Mouse (Mus musculus) brain, adult 2 months (tissue): ENCODE data around the gene Olfml3.

Source experiments
- DNase-seq: peaks from one replicate; pipeline ENCODE4 v3.0.0; 2011; ENCODE audit warnings: low read depth, low spot score

Olfml3 gene

DNA sequence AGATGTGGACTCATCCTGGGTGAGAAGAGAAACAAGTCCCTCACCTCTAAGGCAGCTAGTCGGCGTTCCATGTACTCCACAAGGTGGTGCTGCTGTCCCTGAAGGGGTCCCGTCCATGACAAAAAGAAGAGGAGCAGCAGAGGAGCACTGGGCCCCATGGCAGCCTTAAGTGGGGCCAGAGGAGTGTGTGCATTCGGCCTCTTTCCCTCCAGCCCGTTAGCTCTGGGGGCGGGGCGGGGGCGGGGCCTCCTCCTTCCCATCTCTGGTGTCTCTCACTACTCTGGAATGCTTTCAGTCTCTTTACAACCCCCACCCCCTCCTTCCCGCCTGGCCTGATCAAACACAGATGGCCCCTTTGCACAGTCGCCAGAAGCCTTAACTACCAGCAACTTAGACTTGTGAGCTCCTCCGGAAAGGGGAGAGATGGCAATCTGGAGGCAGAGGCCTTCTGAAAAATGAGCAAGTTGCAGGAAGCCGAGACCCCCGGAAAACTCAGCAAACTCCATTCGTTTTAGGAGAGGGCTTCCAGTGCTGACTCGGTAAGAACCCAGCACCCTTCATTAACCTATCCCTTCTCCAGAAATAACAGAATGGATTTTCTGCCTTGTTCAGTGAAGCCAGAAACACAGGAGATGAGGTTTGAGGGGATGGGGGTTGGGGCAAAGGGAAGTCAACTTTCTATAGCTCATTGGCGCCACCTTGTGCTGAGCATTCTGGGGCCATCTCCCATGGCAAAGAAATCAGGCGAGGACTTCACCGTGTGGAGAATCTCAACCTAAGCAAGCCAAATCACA is at the start of gene Olfml3:
TSS of gene Olfml3 (minus strand) at position 224 of the 794 bp plus-strand sequence.
- peak; percentile 93 for DNase-seq

DNA sequence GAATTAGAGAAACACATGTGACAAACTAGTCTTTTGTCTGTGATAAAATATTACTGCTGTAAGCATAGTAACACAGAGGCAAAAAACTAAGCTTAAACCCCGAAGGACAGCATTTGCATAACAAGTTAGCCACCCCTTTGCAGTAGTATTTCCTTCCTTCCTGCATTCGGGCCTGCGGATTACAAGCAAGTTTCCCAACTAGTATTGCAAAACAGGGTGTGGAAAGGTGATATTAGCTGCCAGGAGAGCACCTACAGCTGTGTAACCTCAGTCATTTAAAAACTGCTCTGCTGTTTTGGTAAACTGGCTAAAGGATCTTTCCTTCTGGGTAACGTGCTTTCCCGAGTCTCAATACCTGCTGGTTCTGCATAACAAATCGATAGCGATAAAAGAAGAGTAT is 49.4 kb upstream of the Olfml3 start:
- no peak for DNase-seq

DNA sequence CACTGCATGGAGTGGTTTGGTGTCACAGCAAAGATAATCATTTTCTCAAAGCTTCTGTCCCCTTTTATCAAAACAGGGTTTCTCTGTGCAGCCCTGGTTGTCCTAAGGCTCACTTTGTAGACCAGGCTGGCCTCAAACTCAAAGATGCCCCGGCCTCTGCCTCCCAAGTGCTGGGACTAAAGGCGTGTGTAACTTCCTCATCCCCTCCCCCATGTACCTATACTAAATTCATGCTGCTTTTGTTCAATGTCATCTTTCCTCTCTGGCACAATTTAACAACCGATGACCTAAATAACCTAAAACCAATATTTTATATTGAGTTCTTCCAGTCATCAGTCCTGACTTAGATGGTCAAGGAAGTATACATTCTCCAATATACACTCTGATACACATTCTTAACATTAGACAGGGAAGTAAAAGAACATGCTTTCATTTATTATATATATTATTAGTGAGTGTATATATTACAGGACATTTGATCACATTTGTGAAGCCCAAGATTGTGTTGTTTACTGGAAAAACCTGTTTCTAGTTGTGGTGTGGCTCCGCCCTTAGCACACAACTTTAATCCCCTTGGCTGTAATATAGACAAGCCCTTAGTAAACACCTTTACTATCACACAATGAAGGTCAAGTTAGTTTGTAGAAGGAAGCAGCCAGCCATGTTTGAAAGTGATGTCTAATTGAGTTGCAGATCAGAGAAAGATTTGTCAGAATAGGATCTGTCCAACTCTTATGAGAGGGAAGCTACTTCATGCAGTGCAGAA is 45.2 kb upstream of the Olfml3 start:
- DNase-seq = no peak

DNA sequence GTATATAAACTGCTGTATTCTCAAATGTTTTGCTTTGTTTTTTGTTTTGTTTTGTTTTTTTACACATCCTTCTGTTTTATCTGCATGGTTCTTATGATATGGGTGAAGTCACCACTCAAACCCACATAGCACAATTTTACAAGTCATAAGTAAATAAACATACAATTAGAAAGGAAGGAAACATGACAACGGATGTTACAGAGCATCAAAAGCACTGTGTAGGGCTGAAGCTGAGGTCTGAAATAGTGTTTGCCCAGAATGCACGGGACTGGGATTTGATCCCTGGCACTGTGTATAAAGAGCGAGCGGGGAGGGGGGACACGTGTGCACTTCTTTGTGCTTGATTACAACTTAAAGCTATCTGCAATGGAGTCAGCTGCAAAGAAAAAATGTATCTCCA is 43.0 kb upstream of the Olfml3 start:
- no peak for DNase-seq

DNA sequence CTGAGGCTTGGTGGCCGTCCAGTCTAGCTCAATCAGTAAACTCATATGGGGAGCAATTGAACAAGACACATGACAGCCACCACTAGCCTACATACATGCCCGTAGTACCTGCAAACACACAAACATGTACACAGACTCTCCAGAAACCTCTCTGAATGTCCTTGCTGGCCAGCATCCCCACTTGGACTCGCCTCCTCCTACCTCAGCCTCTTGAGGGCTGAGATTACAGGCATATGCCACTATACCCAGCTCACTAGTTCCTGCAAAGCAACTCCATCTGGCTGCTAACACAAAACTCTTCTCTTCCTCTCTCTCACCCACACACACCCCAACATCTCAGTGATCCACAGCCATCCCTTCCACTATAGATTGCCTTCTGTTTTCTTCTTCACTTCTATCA is 42.5 kb upstream of the Olfml3 start:
- peak; percentile 85 for DNase-seq

DNA sequence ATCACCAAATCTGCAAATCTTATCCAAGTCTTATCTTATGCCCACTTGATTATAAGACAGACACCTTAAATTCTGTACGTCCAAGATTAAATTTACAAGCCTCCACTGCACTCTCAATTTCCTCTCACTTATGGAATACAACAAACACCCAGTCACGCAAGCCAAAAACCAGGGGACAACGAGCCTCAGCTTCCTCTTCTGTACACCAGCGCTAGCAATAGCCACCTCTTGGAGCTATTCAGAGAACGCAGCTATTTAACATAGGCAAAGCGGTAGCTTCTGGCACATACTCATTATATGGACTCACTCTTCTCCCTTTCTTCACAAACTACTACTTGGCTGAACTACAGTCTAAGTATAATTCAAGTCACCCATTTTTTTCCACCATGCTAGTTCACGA is 41.4 kb upstream of the Olfml3 start:
- no peak for DNase-seq

DNA sequence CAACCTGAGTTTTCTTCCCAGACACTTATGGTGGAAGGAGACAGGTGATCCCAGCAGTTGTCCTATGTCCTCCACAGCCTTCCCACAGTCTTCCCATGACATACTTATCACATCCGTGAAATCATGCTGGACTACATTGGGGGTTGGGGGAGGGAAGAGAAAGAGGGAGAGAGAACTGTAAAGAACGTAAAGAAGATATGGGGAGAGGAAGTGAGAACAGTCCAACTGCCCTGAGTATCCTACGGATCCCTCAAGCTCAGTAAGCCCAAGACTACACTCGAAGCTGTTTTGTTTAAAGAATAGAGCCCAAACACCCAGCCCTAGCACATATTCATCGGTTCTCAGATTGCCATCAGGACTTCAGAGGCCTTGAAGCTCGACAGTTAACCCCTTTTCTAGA is 40.9 kb upstream of the Olfml3 start:
- DNase-seq = no peak

DNA sequence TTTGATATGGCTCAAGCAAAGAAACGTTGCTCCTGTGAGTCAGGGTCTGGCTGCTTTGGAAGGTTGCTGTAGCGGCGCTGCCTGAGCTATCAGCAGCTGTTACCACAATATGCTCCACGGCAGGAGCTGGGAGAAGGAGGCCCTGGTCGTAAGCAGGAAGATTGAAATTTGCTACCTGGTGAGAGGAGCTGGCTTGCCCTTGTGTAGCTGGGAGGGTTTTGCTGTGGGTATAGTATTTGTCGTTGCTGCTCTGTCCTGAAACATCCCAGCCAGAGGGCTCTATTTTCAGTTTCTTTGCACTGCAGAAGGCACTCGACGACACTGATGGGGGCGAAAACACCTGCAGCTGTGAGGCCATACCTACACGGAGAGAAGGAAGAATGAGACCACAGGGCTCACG is 40.1 kb upstream of the Olfml3 start:
- DNase-seq = peak; percentile 95

DNA sequence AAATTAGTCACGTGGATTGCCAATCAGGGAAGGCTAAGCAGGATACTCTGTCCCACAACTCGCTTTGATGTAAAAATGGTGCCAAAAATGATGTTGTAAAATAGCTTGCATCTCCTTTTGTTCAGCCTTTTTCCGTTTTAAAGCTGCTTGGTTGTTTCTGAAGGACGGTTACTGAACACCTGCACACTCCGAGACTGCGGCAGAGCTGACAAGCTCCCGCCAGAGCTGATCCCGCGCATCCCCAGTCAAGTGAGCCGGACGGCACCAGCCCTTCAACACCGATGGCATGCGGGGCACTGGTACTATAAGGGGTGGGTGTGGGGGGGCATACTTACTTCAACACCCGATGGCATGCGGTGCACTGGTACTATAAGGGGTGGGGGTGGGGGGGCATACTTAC is 36.2 kb upstream of the Olfml3 start:
- DNase-seq = no peak

DNA sequence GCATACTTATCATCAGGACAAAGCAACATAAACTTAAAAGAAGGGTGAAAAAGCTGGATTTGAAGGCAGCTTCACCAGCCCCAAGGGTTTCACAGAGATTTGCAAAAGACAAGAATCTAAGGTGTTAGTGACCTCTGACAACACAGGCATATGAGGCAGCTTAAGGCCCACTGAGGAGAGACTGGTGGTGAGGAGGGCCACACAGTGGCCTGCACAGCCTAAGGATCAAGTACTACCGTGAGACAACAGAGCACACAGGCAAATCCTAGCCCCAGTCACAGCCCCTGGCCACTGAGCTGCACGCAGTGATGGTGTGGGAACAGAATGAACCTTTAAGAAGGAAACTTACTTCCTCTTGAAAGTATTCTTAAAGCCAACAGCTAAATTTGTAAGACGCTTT is 35.7 kb upstream of the Olfml3 start:
- no peak for DNase-seq

DNA sequence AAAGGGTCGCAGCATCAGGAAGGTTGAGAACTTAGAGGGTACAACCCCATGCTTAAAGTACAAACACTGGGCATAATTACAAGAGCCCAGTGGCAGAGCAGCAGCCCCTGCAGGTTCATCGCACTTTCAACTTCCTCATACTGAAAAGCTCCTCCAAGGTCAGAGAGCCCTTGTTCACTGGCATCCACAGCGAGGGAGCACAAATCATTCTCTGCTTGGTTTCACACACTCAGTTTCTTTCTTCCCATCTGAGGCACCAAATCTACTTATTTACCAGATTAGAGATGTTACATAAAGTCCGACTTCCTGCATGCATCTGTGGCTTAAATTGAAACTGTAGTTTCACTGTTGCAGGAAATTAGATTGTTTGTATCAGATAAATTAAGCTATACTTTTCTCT is 35.0 kb upstream of the Olfml3 start:
- peak; percentile 31 for DNase-seq

DNA sequence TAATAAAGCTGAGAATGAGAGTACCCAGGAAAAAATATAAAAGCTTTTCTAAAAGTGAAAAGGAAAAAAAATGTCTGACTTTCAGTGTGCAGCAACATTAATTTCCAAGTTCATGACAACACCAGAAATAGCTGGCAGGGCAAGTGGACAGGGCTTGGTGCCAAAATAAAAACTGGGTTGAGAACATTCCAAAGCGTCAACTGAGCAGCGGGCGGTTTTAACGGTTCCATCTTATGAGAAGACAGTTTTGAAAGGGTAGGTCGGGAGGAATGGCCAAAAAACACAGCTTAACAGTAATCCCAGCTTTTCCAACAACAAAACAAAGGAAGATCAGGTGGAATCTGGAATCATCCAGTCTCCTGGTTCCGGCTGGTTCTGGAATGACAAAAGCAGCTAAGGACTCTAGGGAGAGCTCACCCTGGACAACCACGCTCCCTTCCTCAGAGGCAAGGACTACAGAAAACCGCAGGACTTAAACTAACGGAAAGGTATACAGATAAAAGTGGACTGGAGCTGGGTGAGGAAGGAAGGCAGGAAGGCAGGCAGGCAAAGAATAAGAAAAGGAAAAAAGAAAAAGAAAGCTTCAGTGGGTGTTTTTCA is 33.8 kb upstream of the Olfml3 start:
- DNase-seq = peak; percentile 90

DNA sequence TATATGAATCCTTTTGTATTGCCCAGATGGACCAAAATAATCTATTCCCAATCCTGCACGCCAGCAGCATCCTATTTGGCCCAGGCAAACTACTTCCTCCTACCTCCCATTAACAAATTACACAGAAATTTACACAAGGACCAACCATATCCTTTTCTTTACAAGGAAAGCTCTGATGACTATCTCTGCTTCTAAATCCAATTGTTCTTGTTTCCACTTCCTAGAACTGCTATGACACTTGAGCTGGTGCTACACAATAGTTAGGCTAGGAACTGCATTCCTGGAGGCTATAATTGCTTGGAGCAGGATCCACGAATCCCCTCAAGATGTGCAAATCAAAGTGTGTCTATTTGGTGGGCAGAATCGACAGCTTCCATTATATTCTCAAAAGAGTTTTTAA is 29.0 kb upstream of the Olfml3 start:
- DNase-seq = no peak

DNA sequence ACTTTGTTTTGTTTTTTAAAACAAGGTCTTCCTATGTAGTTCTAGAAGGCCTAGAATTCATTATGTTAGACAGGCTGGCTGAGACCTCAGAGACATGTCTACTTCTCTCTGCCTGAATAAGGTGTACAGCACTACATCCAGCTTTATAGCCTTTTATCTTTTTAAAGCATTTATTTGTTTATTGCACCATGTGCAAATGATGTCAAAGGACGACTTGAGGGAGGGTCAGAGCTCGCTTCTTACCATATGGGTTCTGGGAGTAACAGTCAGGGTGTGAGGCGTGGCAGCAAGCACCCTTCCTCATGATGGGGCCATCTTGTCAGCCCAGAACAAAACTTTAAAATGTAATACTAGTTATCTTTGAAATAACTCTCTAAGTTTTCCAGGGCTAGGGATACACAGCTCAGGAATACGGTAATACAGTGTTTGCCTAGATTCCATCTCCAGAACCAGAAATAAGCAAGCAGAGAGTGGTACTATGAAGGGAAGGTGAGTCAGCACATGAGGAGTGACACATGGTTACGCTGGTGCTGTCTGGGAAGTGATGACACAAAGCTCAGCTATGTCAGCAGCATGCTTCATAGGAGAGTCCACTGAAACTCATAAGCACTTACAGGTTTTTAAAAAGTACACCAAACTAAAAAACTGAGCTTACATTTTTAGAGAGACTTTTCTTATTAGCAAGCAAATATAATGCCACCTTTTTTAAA is 21.6 kb upstream of the Olfml3 start:
- no peak for DNase-seq

DNA sequence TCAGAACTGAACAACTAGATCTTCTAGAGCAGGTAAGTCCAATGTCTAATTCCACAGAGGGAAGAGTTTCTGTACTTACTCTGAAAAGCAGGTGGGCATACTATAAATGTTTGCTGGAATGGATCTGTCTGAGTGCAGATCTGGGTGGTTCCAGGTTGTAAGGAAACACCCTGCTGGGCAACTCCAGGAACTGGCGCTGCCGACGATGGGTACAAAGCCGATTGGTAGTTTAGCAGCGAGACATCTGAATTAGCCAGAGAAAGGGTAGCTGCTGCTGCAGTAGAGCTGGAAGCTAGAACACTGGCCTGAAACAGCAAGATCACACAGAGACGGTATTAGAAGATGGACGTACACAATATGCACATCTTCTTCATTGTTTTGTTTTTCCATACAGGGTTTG is 20.7 kb upstream of the Olfml3 start:
- DNase-seq = no peak

DNA sequence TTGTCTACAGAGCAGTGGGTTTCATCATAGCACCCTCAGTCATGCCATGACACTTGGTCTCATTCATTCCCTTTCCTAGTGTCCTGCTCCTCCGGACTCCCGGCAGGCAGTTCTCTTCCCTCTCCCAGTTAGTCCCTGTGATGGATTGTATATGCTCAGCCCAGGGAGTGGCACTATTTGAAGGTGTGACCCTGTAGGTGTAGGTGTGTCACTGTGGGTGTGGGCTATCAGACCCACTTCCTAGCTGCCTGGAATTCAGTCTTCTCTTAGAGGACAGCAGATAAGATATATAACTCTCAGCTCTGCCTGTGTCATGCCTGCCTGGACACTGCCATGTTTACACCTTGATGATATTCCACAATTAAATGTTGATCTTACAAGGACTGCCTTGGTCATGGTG is 19.1 kb upstream of the Olfml3 start:
- no peak for DNase-seq

DNA sequence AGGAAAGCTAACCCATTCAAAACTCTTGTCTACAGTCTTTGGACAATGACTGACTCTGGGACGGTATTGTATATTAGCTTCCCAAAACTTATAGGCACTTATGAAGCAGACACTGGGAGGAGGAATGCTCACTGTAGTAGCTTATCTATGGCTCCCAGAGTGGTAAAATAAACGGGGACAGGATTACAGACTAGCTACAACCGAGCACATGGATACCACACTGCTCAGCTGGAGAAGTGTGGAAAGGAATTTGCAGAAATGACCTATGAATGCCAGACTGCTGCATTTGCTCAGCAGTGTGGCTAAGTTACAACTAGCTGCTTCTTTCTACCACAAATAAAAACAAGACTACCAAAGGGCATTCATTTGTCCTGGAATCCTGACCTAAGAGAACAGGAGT is 17.6 kb upstream of the Olfml3 start:
- no peak for DNase-seq

DNA sequence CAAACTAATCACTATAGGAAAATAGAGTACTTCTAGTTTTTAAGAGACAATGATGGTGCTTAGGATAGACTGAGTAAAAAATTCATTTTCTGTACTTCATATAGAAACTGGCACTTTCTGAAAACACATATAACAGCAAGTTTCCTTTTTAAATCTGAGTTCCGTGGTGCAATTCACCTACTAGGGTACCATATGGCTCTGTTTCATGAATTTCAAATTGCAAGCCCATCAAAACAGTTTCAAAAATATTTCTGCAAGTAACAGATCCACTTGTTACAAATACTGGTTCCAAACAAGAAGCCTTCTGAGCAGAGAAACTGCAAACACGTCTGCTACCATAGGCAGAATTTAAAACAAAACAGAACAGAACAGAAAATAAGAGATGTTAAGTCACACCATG is 13.8 kb upstream of the Olfml3 start:
- DNase-seq = peak; percentile 43

DNA sequence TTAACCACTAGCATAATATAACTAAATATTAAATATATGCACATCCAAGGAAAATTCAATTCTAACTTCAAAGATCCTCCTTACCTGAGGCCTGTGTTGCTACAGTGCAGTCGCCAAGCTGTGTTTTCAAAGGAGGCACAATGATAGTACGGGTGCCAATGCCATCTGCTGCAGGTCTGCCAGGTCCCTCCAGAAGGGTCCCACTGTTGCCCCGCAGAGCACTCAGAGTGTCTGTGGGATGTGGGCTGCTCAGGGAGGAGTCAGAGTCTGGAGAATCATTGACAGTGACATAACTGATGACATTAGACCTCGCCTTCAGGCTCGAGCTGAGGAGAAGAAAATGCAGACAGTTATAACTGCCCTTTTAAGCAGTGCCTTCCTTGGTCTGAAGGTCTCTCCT is 8.9 kb upstream of the Olfml3 start:
- no peak for DNase-seq

DNA sequence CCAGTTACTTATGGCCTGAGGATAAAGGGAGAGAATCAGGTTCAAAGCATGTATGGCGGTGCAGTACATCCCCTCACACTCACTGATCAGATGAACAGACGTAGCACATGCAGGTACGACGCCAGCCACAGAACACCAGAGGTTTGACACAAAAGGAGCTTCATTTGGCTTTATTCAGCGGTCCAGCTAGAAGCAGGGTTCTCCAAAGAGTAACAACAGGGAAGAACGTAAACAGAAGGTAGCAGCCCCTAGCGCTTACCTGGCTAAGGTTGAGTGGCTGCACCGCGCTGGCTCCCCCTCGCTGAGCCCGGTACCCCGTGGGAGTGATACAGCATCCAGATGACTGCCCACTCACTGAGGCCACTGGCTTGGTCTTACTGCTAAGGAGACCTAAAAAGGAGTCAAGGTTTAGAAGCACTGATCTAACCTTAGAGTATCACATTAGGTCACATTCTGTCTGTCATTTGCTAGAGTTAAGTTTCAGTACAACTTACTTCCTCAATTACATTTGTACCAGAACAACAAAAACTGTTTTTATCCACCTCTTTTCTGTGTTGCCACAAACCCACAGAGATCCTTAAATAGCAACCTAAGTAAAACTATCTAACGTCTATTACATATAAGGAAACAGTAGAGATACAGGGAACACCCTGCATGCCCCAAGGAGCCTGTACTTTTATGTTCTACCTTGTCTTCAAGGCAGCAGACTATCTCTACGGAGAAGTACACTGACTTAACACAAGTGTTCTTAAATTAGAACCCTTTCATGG is 7.4 kb upstream of the Olfml3 start:
- DNase-seq = no peak

DNA sequence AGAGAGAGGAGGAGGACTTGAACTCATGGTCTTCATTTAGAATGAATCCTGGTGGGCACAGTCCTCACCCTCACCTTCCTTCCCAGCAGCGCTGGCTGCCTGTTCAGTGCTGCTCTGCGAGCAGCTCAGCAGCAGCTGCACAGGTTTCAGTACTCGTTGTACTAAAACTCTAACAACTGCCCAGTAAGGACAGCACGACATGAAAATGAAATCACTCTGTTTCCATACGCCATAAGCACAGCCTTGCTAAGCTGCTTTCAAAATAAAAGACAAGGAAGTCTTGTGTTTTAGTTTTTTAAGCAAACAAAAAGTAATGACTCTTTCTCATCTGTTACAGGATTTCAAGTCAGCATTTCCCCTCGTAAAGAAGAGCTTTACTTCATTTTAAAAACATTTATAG is 5.4 kb upstream of the Olfml3 start:
- no peak for DNase-seq
